Mouse (Mus musculus) cortical plate, adult 2 months (tissue): ENCODE results near the gene Myb.

Experiments used
- CTCF ChIP-seq: fragments of 200-500 bp; IDR thresholded peaks from 2 replicates; pipeline ENCODE4 v1.5.1; 2011; ENCODE audit warnings: mild to moderate bottlenecking, control low read depth, low read length; ENCODE audit not compliant: insufficient read depth; ENCODE audit errors: extremely low read depth
- POLR2A ChIP-seq: fragments of 200-500 bp; IDR thresholded peaks from 2 replicates; pipeline ENCODE4 v1.6.1; 2011; ENCODE audit warnings: mild to moderate bottlenecking, low read length, control low read depth; ENCODE audit not compliant: insufficient read depth; ENCODE audit errors: extremely low read depth

- peak; percentile 44 for TF ChIP-seq CTCF
- no peak for TF ChIP-seq POLR2A
These were observed 2.5 kb downstream of the Myb start for GRCm38 (mm10) chr10:21158111-21158917.
